Mouse (Mus musculus) cerebellum, adult 2 months (tissue): ENCODE results near the gene Tns4.

ENCODE experiments used
- CTCF ChIP-seq: fragments of 200-500 bp; IDR thresholded peaks from 2 replicates; pipeline ENCODE4 v1.5.1; 2011; ENCODE audit warnings: low read depth, mild to moderate bottlenecking, control low read depth, low read length, moderate library complexity, borderline replicate concordance; ENCODE audit not compliant: insufficient read depth
- POLR2A ChIP-seq: fragments of 200-500 bp; IDR thresholded peaks from 2 replicates; pipeline ENCODE4 v1.6.1; 2011; ENCODE audit warnings: low read length, control low read depth, borderline replicate concordance; ENCODE audit not compliant: insufficient read depth

DNA sequence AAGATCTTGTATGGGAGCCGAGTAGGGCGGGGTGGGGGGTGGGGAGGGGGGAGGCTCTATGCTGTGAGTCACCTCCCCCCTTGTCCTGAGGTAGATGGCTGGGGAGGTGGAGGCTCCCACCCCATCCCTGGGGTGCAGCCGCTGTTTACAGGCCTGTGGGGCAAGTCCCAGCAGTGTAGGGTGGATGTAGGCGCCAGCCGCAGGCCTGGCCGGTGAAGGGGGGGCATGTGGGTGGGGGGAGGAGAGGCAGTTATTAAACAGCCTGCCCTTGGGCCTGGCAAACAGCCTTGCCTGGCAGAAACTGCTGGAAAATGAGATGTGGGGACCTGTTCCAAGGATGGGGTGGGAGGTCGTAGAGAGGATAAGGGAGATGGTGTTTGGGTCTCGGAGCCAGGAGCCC, 7.0 kb downstream of the Tns4 start:
- TF ChIP-seq POLR2A (no peak), CTCF (no peak)
